Mouse (Mus musculus) myocyte (in vitro differentiated cells): ENCODE data around the gene Pak3. TPM values are rescaled to one million over a fixed set of nuclear protein-coding genes. Genes with fewer than 3 reads are reported as not detected.
"Not testable (repeated sequence)": the region's sequence is repeated elsewhere in the genome, so short reads cannot be mapped to it uniquely, and the experiment has no call there.

ENCODE experiments used
- H3K27me3 ChIP-seq: one replicate; pipeline ENCODE4 v1.6.1; 2011; ENCODE audit not compliant: control insufficient read depth, insufficient read depth, insufficient read length
- H3K36me3 ChIP-seq: one replicate; pipeline ENCODE4 v1.6.1; 2011; ENCODE audit not compliant: control insufficient read depth, insufficient read depth
- H3K4me2 ChIP-seq: one replicate; pipeline ENCODE4 v1.6.1; 2011; ENCODE audit warnings: low read depth, control low read depth
- H3K4me3 ChIP-seq: one replicate; pipeline ENCODE4 v1.5.1; 2011; ENCODE audit warnings: mild to moderate bottlenecking, control low read depth, moderate library complexity
- H3K79me2 ChIP-seq: one replicate; pipeline ENCODE4 v1.6.1; 2011; ENCODE audit not compliant: control insufficient read depth, insufficient read depth
- H3ac ChIP-seq: one replicate; pipeline ENCODE4 v1.6.1; 2011; ENCODE audit not compliant: control insufficient read depth, insufficient read length
- CEBPB ChIP-seq: IDR thresholded peaks from 2 replicates; pipeline ENCODE4 v1.6.1; 2011; ENCODE audit warnings: mild to moderate bottlenecking, moderate library complexity; ENCODE audit not compliant: poor library complexity, insufficient read depth, severe bottlenecking
- E2F4 ChIP-seq: IDR thresholded peaks from one replicate; pipeline ENCODE4 v1.6.1; 2011; ENCODE audit warnings: mild to moderate bottlenecking, control low read depth, moderate library complexity; ENCODE audit not compliant: insufficient read depth
- MAX ChIP-seq: IDR thresholded peaks from one replicate; pipeline ENCODE4 v1.6.1; 2011; ENCODE audit warnings: low read depth, mild to moderate bottlenecking, control low read depth
- MYOD1 ChIP-seq, 3 experiments: IDR thresholded peaks; one replicate each; pipeline ENCODE4 v1.6.1; 2011; ENCODE audit warnings: control low read depth in 2 of 3, low read depth in 2 of 3, mild to moderate bottlenecking in 2 of 3, moderate library complexity in 1 of 3; ENCODE audit not compliant: insufficient read length in 2 of 3, control insufficient read depth in 1 of 3
- MYOG ChIP-seq, 3 experiments: IDR thresholded peaks; one replicate each; pipeline ENCODE4 v1.6.1; 2011; ENCODE audit warnings: control low read depth in 2 of 3, low read depth in 2 of 3, mild to moderate bottlenecking in 2 of 3; ENCODE audit not compliant: insufficient read length in 2 of 3, control insufficient read depth in 1 of 3, insufficient read depth in 1 of 3
- POLR2A ChIP-seq: IDR thresholded peaks from one replicate; pipeline ENCODE4 v1.6.1; 2011; ENCODE audit warnings: low read depth, mild to moderate bottlenecking, control low read depth, moderate library complexity; ENCODE audit not compliant: insufficient read length
- POLR2AphosphoS2 ChIP-seq: IDR thresholded peaks from one replicate; pipeline ENCODE4 v1.6.1; 2011; ENCODE audit warnings: low read depth, control low read depth; ENCODE audit not compliant: insufficient read length
- REST ChIP-seq: IDR thresholded peaks from one replicate; pipeline ENCODE4 v1.6.1; 2011; ENCODE audit warnings: mild to moderate bottlenecking, control low read depth, moderate library complexity; ENCODE audit not compliant: insufficient read depth, insufficient read length
- SRF ChIP-seq: IDR thresholded peaks from one replicate; pipeline ENCODE4 v1.6.1; 2011; ENCODE audit warnings: low read depth; ENCODE audit not compliant: control insufficient read depth, insufficient read length
- TCF12 ChIP-seq: IDR thresholded peaks from one replicate; pipeline ENCODE4 v1.6.1; 2011; ENCODE audit warnings: mild to moderate bottlenecking, control low read depth; ENCODE audit not compliant: poor library complexity, insufficient read depth, severe bottlenecking
- TCF3 ChIP-seq: IDR thresholded peaks from one replicate; pipeline ENCODE4 v1.6.1; 2011; ENCODE audit warnings: low read depth, control low read depth; ENCODE audit not compliant: insufficient read length
- USF1 ChIP-seq: IDR thresholded peaks from one replicate; pipeline ENCODE4 v1.6.1; 2011; ENCODE audit warnings: low read depth, mild to moderate bottlenecking, control low read depth, moderate library complexity
- polyA plus RNA-seq: library from polyadenylated mRNA; unstranded; fragments of >200 nt; fragmentation: generic; extraction: Trizol; gene quantifications from one replicate; pipeline ENCODE4 v1.2.1, GENCODE M21; 2012; ENCODE audit warnings: missing spikeins

Pak3 gene
- 0.55 TPM for polyA plus RNA-seq

DNA sequence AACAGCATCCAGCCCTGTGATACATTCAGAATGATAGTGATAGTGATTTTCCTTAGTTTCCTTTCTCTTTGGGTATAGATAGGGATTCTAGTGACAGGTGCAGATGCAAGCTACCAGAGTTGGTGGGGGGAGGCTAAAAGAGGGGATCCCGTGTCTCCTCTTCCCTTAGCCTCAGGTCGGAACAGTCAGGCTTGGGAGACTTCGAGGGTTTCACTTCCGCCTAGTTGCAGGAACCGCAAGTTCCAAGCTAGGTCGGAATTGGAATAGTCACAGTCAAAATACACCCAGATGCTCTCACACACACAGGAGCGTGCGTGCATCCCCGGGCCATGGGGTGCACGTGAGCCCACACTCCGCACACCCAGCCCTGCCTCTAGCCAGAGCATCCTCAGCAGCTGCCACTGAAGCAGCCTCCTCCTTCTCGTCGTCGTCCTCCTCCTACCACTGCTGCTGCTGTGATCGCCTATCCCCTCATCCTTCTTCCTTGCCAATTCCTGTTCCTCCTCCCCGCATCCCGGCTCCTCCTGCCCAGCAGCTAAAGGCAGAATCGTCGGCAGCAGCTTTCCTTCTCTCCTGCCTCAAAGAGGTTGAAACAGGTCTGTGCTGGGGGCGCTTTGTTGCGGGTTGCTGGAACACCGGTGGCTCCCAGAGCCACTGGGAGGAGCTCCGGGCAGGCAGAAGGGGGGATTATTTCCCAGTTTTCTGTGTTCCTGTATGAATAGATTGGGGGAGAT is at the start of gene Pak3:
TSS of gene Pak3 (plus strand) at position 424 of the 734 bp plus-strand sequence.
- H3K27me3 ChIP-seq, result no peaks in the 10 kb centered on the region
- H3K79me2 ChIP-seq, result no peaks in the 10 kb centered on the region
- peak in 2 of 3 experiments; percentile 19 to 52 for TF ChIP-seq MYOD1 (IDR thresholded peaks at IDR 0.05; ENCODE audit: control insufficient read depth in 1 of 3, insufficient read length in 2 of 3, low read depth in 2 of 3)
- TF ChIP-seq POLR2AphosphoS2, result no peak
- H3K4me3 ChIP-seq, result peak within 1 kb of the TSS; percentile 25
- peak within 1 kb of the TSS; percentile 62 for H3K4me2 ChIP-seq
- H3K36me3 ChIP-seq, result no peaks in the 10 kb centered on the region
- no peak within 1 kb of the TSS for H3ac ChIP-seq

DNA sequence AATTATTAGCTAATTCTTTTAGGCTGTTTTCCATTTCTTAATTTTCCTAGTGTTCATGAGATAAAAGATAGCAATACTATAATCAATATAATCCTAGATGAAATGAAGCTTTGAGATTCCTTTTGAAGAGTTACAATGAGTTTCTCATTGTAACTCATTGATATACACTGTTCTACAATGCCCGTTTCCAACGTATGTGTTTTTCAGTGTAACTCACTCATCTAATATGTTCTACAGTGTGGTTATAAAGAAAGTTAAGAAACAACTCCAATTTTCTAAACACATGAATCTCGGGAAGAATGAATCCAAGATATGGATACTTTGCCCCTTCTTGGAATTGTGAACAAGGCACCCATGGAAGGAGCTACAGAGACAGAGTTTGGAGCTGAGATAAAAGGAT is 35.5 kb upstream of the Pak3 start:
- H3ac ChIP-seq, result no peak overlapping the region
- H3K36me3 ChIP-seq, result no peaks in the 10 kb centered on the region
- H3K27me3 ChIP-seq, result no peaks in the 10 kb centered on the region
- no peaks in the 10 kb centered on the region for H3K79me2 ChIP-seq
- TF ChIP-seq TCF12, result no peak
- no peak for TF ChIP-seq REST
- no peak for TF ChIP-seq POLR2A
- no peak for TF ChIP-seq E2F4
- no peak for TF ChIP-seq MYOD1 (IDR thresholded peaks at IDR 0.05; ENCODE audit: control insufficient read depth in 1 of 3, insufficient read length in 2 of 3, low read depth in 2 of 3)
- H3K4me3 ChIP-seq, result no peak overlapping the region
- H3K4me2 ChIP-seq, result no peak overlapping the region

DNA sequence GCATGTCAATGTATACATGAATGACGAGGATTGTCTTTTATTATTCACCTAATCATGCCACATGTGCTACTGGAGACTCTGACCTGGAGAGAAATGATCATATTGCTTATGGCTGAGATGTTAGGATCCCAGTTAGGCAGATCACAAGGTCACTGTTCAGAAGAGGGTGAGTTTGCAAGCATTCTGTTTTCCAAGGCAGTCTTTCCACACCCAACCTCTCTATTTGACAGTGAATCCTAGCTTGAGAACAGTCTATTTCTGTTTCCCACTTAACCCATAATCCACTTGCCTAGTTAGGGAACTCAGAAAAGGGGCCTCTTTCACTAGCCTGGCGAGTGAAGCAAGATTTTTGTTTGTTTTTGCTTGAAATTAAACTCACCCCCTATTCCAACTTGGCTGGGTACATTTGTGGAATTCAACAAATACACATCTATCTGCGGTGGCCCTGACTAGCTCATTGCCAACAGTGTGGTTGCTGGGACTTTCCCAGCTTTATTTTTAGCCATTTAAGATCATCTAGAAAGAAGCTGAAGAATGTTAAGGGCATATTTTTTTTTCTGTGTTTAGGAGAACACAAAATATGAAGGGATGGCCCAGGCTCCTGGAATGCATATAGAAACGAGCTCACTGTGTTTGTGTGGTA is 17.2 kb upstream of the Pak3 start:
- H3ac ChIP-seq, result no peak overlapping the region
- H3K36me3 ChIP-seq, result no peaks in the 10 kb centered on the region
- peak overlapping the region; percentile 67 for H3K4me2 ChIP-seq
- H3K79me2 ChIP-seq, result no peaks in the 10 kb centered on the region
- H3K4me3 ChIP-seq, result no peak overlapping the region
- TF ChIP-seq POLR2A (no peak), USF1 (no peak), REST (no peak), CEBPB (no peak), SRF (no peak), MYOG (IDR thresholded peaks at IDR 0.05; ENCODE audit: control insufficient read depth in 1 of 3, insufficient read depth in 1 of 3, insufficient read length in 2 of 3, low read depth in 2 of 3) (no peak), MAX (no peak), TCF12 (no peak), E2F4 (no peak), TCF3 (no peak), POLR2AphosphoS2 (no peak), MYOD1 (IDR thresholded peaks at IDR 0.05; ENCODE audit: control insufficient read depth in 1 of 3, insufficient read length in 2 of 3, low read depth in 2 of 3) (no peak)
- H3K27me3 ChIP-seq, result no peaks in the 10 kb centered on the region

DNA sequence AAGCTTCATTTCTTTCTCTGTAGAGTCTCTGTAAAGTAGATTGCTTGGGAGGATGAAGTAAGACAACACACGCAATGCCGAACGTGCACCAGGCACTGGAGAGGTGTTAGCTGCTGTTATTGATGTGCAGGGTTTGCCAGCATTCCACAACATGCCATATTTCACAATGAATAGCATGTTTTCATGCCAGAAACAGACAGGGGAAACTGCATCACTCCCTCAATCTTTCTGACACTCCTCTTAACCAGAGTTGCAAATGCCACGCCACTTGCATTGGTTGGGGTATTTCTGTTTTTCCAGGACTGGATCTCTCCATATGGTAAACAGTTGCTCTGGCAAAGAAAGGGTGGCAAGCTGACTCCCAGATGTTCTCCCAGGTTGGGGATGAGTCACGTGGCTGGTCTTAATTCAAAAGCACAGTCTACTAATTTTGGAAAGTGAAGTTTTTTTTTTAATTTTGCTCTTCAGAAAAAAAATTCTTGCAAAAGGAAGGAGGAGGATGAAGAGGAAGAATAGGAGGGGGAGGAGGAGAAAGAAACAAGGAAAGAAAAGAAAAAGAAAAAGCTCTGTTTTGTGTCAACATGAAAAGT is 16.5 kb upstream of the Pak3 start:
- H3K4me2 ChIP-seq, result peak overlapping the region; percentile 67

DNA sequence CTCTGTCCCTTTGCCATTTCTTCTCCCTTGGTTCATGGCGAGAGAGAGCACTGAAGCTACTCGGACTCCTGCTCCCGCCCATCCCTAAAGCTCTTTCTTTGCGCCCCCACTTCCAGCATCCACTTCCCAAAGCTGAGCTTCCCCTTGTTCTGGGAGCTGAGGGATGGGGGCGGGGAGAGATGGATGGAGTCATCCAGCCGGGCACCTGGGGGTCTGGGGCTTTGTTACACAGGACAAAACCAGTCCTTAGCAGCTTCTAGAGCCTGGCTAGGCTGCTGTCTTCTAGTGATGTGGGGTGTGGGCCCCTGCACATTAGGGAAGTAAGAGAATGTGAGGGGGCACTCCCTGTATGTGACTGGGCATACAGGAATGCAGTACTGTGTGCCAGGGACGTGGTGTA is 526 bp downstream of the Pak3 start:
- Histone ChIP-seq H3K36me3 (no peaks in the 10 kb centered on the region), H3K4me3 (peak overlapping the region; percentile 25), H3ac (no peak overlapping the region), H3K4me2 (peak overlapping the region; percentile 62), H3K79me2 (no peaks in the 10 kb centered on the region), H3K27me3 (no peaks in the 10 kb centered on the region)
- TF ChIP-seq POLR2A, result no peak
- no peak for TF ChIP-seq E2F4
- TF ChIP-seq TCF3, result no peak
- TF ChIP-seq POLR2AphosphoS2, result no peak
- no peak for TF ChIP-seq MAX
- no peak for TF ChIP-seq CEBPB
- TF ChIP-seq REST, result no peak
- TF ChIP-seq TCF12, result no peak
- TF ChIP-seq SRF, result no peak

More for the DNA sequence above, 16.5 kb upstream of the Pak3 start:
- Histone ChIP-seq H3K36me3 (no peaks in the 10 kb centered on the region), H3K79me2 (no peaks in the 10 kb centered on the region), H3K27me3 (no peaks in the 10 kb centered on the region), H3ac (no peak overlapping the region), H3K4me3 (no peak overlapping the region)
- TF ChIP-seq MYOD1 (IDR thresholded peaks at IDR 0.05; ENCODE audit: control insufficient read depth in 1 of 3, insufficient read length in 2 of 3, low read depth in 2 of 3), result no peak
- TF ChIP-seq TCF12, result no peak
- peak; percentile 70 for TF ChIP-seq USF1

DNA sequence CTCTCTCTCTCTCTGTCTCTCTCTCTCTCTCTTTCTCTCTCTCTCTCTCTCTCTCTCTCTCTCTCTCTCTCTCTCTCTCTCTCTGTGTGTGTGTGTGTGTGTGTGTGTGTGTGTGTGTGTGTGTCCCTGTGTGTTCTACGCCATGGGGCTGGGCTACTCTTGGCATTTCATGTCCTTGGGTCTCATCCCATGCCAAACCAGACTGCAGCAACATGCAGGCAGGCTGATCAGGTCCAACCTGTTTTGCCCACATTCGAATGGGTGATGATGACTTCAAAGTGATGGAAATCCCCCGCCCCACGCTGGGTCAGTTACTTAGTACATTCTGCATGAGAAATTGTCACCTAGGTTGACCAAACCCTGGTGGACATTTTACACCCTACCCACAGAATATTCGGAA is 1.1 kb downstream of the Pak3 start:
- H3K79me2 ChIP-seq, H3K36me3 ChIP-seq, H3ac ChIP-seq, H3K27me3 ChIP-seq, H3K4me2 ChIP-seq: not testable (repeated sequence)
- H3K4me3 ChIP-seq, result peak overlapping the region; percentile 25
